Mouse (Mus musculus): Measurements from ENCODE around the gene Ints5. TPM values are rescaled to one million over a fixed set of nuclear protein-coding genes. Genes with fewer than 3 reads are reported as not detected.
A peak's percentile ranks its signal among the peaks of the same experiment; 100 is the strongest.
"Not testable (repeated sequence)": the region's sequence is repeated elsewhere in the genome, so short reads cannot be mapped to it uniquely, and the experiment has no call there.

Ints5 gene
- polyA plus RNA-seq, 1 experiment = 6.6 TPM

- peaks cover 11% of the 10 kb centered on the region for H3K4me1 ChIP-seq (ENCODE audit: control insufficient read depth, insufficient read depth, low read length)
- H3K27me3 ChIP-seq (ENCODE audit: control insufficient read depth, insufficient read depth, low read length) = no peaks in the 10 kb centered on the region
- H3K27ac ChIP-seq (ENCODE audit: control insufficient read depth, insufficient read depth, low read depth, low read length) = no peak overlapping the region
- TF ChIP-seq POLR2A (IDR thresholded peaks at IDR 0.05; ENCODE audit: control insufficient read depth, low read depth, low read length) = no peak
- TF ChIP-seq CTCF (IDR thresholded peaks at IDR 0.05; ENCODE audit: control insufficient read depth, insufficient read depth, insufficient replicate concordance, low read depth, low read length) = no peak
- H3K4me3 ChIP-seq (ENCODE audit: control insufficient read depth, low read depth, low read length) = no peak overlapping the region
- no peaks in the 10 kb centered on the region for H3K36me3 ChIP-seq (ENCODE audit: control insufficient read depth, insufficient read depth, low read length)
These were observed 39.7 kb upstream of the Ints5 start for GRCm38 (mm10) chr19:8853117-8853516.

DNA sequence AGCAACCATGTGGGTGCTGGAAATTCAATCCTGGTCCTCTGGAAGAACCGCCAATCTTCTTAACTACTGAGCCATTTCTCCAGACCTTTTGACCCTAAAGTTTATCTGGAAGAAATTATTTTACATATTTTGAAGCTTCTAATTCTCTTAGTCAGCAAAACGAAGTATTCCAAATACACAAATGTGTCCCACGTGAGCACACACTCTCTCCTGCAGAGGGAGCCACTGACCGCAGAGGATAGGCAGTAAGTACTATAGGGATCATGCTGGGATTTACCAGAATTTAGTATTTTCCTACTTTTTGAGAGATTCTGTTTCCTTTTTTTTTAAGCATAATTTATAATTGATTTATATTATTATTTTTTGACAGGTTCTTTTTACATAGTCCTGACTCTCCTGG, 35.1 kb upstream of the Ints5 start:
- Histone ChIP-seq H3K4me3 (ENCODE audit: control insufficient read depth, low read depth, low read length) (no peak overlapping the region), H3K36me3 (ENCODE audit: control insufficient read depth, insufficient read depth, low read length) (no peaks in the 10 kb centered on the region), H3K27me3 (ENCODE audit: control insufficient read depth, insufficient read depth, low read length) (no peaks in the 10 kb centered on the region), H3K4me1 (ENCODE audit: control insufficient read depth, insufficient read depth, low read length) (no peaks in the 10 kb centered on the region), H3K27ac (ENCODE audit: control insufficient read depth, insufficient read depth, low read depth, low read length) (no peak overlapping the region)
- TF ChIP-seq POLR2A (IDR thresholded peaks at IDR 0.05; ENCODE audit: control insufficient read depth, low read depth, low read length) (no peak), CTCF (IDR thresholded peaks at IDR 0.05; ENCODE audit: control insufficient read depth, insufficient read depth, insufficient replicate concordance, low read depth, low read length) (peak; percentile 48; the same call in 1 of the 2 replicates)

- Histone ChIP-seq H3K36me3 (ENCODE audit: control insufficient read depth, insufficient read depth, low read length) (no peaks in the 10 kb centered on the region), H3K27me3 (ENCODE audit: control insufficient read depth, insufficient read depth, low read length) (no peaks in the 10 kb centered on the region), H3K27ac (ENCODE audit: control insufficient read depth, insufficient read depth, low read depth, low read length) (no peak overlapping the region), H3K4me3 (ENCODE audit: control insufficient read depth, low read depth, low read length) (no peak overlapping the region), H3K4me1 (ENCODE audit: control insufficient read depth, insufficient read depth, low read length) (no peaks in the 10 kb centered on the region)
- TF ChIP-seq POLR2A (IDR thresholded peaks at IDR 0.05; ENCODE audit: control insufficient read depth, low read depth, low read length) (no peak), CTCF (IDR thresholded peaks at IDR 0.05; ENCODE audit: control insufficient read depth, insufficient read depth, insufficient replicate concordance, low read depth, low read length) (no peak)
These were observed 33.8 kb upstream of the Ints5 start for GRCm38 (mm10) chr19:8859018-8859417.

GRCm38 (mm10) chr19:8864265-8864664, 28.5 kb upstream of the Ints5 start:
- H3K27me3 ChIP-seq (ENCODE audit: control insufficient read depth, insufficient read depth, low read length) = no peaks in the 10 kb centered on the region
- TF ChIP-seq POLR2A (IDR thresholded peaks at IDR 0.05; ENCODE audit: control insufficient read depth, low read depth, low read length) (no peak), CTCF (IDR thresholded peaks at IDR 0.05; ENCODE audit: control insufficient read depth, insufficient read depth, insufficient replicate concordance, low read depth, low read length) (no peak)
- no peaks in the 10 kb centered on the region for H3K36me3 ChIP-seq (ENCODE audit: control insufficient read depth, insufficient read depth, low read length)
- H3K4me3 ChIP-seq (ENCODE audit: control insufficient read depth, low read depth, low read length) = no peak overlapping the region
- no peaks in the 10 kb centered on the region for H3K4me1 ChIP-seq (ENCODE audit: control insufficient read depth, insufficient read depth, low read length)
- no peak overlapping the region for H3K27ac ChIP-seq (ENCODE audit: control insufficient read depth, insufficient read depth, low read depth, low read length)

DNA sequence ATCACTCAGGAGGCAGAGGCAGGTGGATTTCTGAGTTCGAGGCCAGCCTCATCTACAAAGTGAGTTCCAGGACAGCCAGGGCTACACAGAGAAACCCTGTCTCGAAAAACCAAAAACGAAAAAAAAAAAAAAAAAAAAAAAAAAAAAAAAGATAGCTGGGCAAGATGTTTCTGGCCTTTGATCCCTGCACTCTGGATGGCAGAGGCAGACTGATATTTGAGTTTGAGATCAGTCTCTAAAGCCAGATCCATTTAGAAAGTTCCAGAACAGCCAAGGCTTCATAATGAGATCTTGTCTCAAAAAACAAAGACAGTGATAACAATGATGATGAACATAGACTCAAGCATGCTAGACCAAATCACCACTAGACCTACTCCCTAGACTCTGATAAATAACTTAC, 22.4 kb upstream of the Ints5 start:
- not testable (repeated sequence) for H3K4me1 ChIP-seq (ENCODE audit: control insufficient read depth, insufficient read depth, low read length); H3K4me3 ChIP-seq (ENCODE audit: control insufficient read depth, low read depth, low read length); H3K27me3 ChIP-seq (ENCODE audit: control insufficient read depth, insufficient read depth, low read length); H3K36me3 ChIP-seq (ENCODE audit: control insufficient read depth, insufficient read depth, low read length); H3K27ac ChIP-seq (ENCODE audit: control insufficient read depth, insufficient read depth, low read depth, low read length)

- peak overlapping the region; percentile 93 for H3K27ac ChIP-seq (ENCODE audit: control insufficient read depth, insufficient read depth, low read depth, low read length)
- no peaks in the 10 kb centered on the region for H3K27me3 ChIP-seq (ENCODE audit: control insufficient read depth, insufficient read depth, low read length)
- H3K4me1 ChIP-seq (ENCODE audit: control insufficient read depth, insufficient read depth, low read length) = peaks cover 6% of the 10 kb centered on the region
- TF ChIP-seq CTCF (IDR thresholded peaks at IDR 0.05; ENCODE audit: control insufficient read depth, insufficient read depth, insufficient replicate concordance, low read depth, low read length) (no peak), POLR2A (IDR thresholded peaks at IDR 0.05; ENCODE audit: control insufficient read depth, low read depth, low read length) (no peak)
- peak overlapping the region; percentile 87 for H3K4me3 ChIP-seq (ENCODE audit: control insufficient read depth, low read depth, low read length)
- peaks cover 6% of the 10 kb centered on the region for H3K36me3 ChIP-seq (ENCODE audit: control insufficient read depth, insufficient read depth, low read length)
These were observed 22.0 kb upstream of the Ints5 start for GRCm38 (mm10) chr19:8870838-8871237.

GRCm38 (mm10) chr19:8871267-8872186, 21.3 kb upstream of the Ints5 start, which contains the start of gene Ubxn1:
Ubxn1 (plus strand) TSS chr19:8871496.
- Histone ChIP-seq H3K4me1 (ENCODE audit: control insufficient read depth, insufficient read depth, low read length) (peaks cover 6% of the 10 kb centered on the region), H3K27ac (ENCODE audit: control insufficient read depth, insufficient read depth, low read depth, low read length) (peak within 1 kb of the TSS; percentile 93), H3K27me3 (ENCODE audit: control insufficient read depth, insufficient read depth, low read length) (no peaks in the 10 kb centered on the region), H3K36me3 (ENCODE audit: control insufficient read depth, insufficient read depth, low read length) (peaks cover 6% of the 10 kb centered on the region), H3K4me3 (ENCODE audit: control insufficient read depth, low read depth, low read length) (peak within 1 kb of the TSS; percentile 87)
- TF ChIP-seq POLR2A (IDR thresholded peaks at IDR 0.05; ENCODE audit: control insufficient read depth, low read depth, low read length) (peak; percentile 90), CTCF (IDR thresholded peaks at IDR 0.05; ENCODE audit: control insufficient read depth, insufficient read depth, insufficient replicate concordance, low read depth, low read length) (no peak)

Data from testis, adult 2 months (tissue).